Mouse (Mus musculus): ENCODE results near the gene Gm7358.
"Not testable (repeated sequence)": the region's sequence is repeated elsewhere in the genome, so short reads cannot be mapped to it uniquely, and the experiment has no call there.

- not testable (repeated sequence) for TF ChIP-seq CTCF (IDR thresholded peaks at IDR 0.05); POLR2A (IDR thresholded peaks at IDR 0.05; ENCODE audit: insufficient read depth, low read depth, low read length)
These were observed 22.3 kb downstream of the Gm7358 start for GRCm38 (mm10) chr17:14037012-14037411.

Measured in heart, adult 2 months (tissue).